Mouse (Mus musculus) midbrain, embryonic 13.5 days (tissue): ENCODE results near the gene Notch2. TPM values are rescaled to one million over a fixed set of nuclear protein-coding genes. Genes with fewer than 3 reads are reported as not detected.

Experiments used
- ATAC-seq: fragments of 200-750 bp; cut with Nextera tagmentation; 2 replicates; pipeline ENCODE4 v1.8.0; 2017; ENCODE audit warnings: mild to moderate bottlenecking, moderate TSS enrichment, moderate library complexity
- H3K27ac ChIP-seq: fragments of 300-500 bp; sonication (generic); 2 replicates; pipeline ENCODE4 v1.5.1; 2015; ENCODE audit warnings: inconsistent platforms, mild to moderate bottlenecking, moderate library complexity
- H3K27me3 ChIP-seq: fragments of 300-500 bp; sonication (generic); 2 replicates; pipeline ENCODE4 v1.6.1; 2015; ENCODE audit warnings: mild to moderate bottlenecking, inconsistent platforms
- H3K36me3 ChIP-seq: fragments of 300-500 bp; sonication (generic); 2 replicates; pipeline ENCODE4 v1.6.1; 2015; ENCODE audit warnings: mild to moderate bottlenecking, inconsistent platforms
- H3K4me1 ChIP-seq: fragments of 300-500 bp; sonication (generic); replicated peaks from 2 replicates; pipeline ENCODE4 v1.6.1; 2015; ENCODE audit warnings: inconsistent platforms
- H3K4me2 ChIP-seq: fragments of 300-500 bp; sonication (generic); replicated peaks from 2 replicates; pipeline ENCODE4 v1.6.1; 2015; ENCODE audit warnings: moderate library complexity, mild to moderate bottlenecking, inconsistent platforms
- H3K4me3 ChIP-seq: fragments of 300-500 bp; sonication (generic); replicated peaks from 2 replicates; pipeline ENCODE4 v1.5.1; 2015; ENCODE audit warnings: mild to moderate bottlenecking, inconsistent platforms
- H3K9ac ChIP-seq: fragments of 300-500 bp; sonication (generic); replicated peaks from 2 replicates; pipeline ENCODE4 v1.6.1; 2015; ENCODE audit warnings: mild to moderate bottlenecking, inconsistent platforms
- H3K9me3 ChIP-seq: fragments of 300-500 bp; sonication (generic); 2 replicates; pipeline ENCODE4 v1.6.1; 2016; ENCODE audit warnings: mild to moderate bottlenecking, inconsistent platforms
- WGBS: fragments of 180-500 bp; shearing (Covaris S2); methylation state at CpG from one replicate; pipeline ENCODE4 v1.1.7; 2015; 5-methylcytosine and 5-hydroxymethylcytosine counted together
- polyA plus RNA-seq: library from polyadenylated mRNA; unstranded; fragments of >200 nt; fragmentation: Nextera tagmentation; extraction: Ambion mirVana; gene quantifications from 2 replicates; pipeline ENCODE4 v1.2.1, GENCODE M21; 2015

The Notch2 gene
- polyA plus RNA-seq, 1 experiment from 2014 or later = 10.0 TPM

GRCm38 (mm10) chr3:97980683-97981327, 32.5 kb upstream of the Notch2 start:
- Histone ChIP-seq H3K36me3 (no peaks in the 10 kb centered on the region), H3K4me2 (no peak overlapping the region), H3K4me3 (no peak overlapping the region), H3K27ac (no peak overlapping the region), H3K9me3 (no peaks in the 10 kb centered on the region), H3K9ac (no peak overlapping the region), H3K27me3 (no peaks in the 10 kb centered on the region), H3K4me1 (no peaks in the 10 kb centered on the region)
- ATAC-seq = no peak
- 92% methylated on average over 8 of the region's 8 CpGs for WGBS

- WGBS = 91% methylated on average over 3 of the region's 3 CpGs
- Histone ChIP-seq H3K27ac (no peak overlapping the region), H3K36me3 (no peaks in the 10 kb centered on the region), H3K9ac (no peak overlapping the region), H3K4me3 (no peak overlapping the region), H3K4me2 (no peak overlapping the region), H3K4me1 (no peaks in the 10 kb centered on the region), H3K27me3 (no peaks in the 10 kb centered on the region), H3K9me3 (no peaks in the 10 kb centered on the region)
- ATAC-seq = no peak
Observed at GRCm38 (mm10) chr3:97981376-97981906, 31.9 kb upstream of the Notch2 start.

- no peak for ATAC-seq
- H3K9me3 ChIP-seq = no peaks in the 10 kb centered on the region
- no peak overlapping the region for H3K4me3 ChIP-seq
- no peaks in the 10 kb centered on the region for H3K36me3 ChIP-seq
- H3K4me1 ChIP-seq = no peaks in the 10 kb centered on the region
- no peaks in the 10 kb centered on the region for H3K27me3 ChIP-seq
- H3K27ac ChIP-seq = no peak overlapping the region
- H3K4me2 ChIP-seq = no peak overlapping the region
- WGBS = 88% methylated on average over 10 of the region's 10 CpGs
- no peak overlapping the region for H3K9ac ChIP-seq
Observed at GRCm38 (mm10) chr3:97984870-97985506, 28.3 kb upstream of the Notch2 start.

- no peaks in the 10 kb centered on the region for H3K27me3 ChIP-seq
- H3K4me2 ChIP-seq = no peak overlapping the region
- 90% methylated on average over 3 of the region's 3 CpGs for WGBS
- no peak overlapping the region for H3K4me3 ChIP-seq
- no peaks in the 10 kb centered on the region for H3K36me3 ChIP-seq
- no peak for ATAC-seq
- H3K9me3 ChIP-seq = no peaks in the 10 kb centered on the region
- no peak overlapping the region for H3K9ac ChIP-seq
- no peak overlapping the region for H3K27ac ChIP-seq
- H3K4me1 ChIP-seq = no peaks in the 10 kb centered on the region
Observed at GRCm38 (mm10) chr3:97985691-97986090, 27.6 kb upstream of the Notch2 start.

GRCm38 (mm10) chr3:97987153-97987552, 26.2 kb upstream of the Notch2 start:
- no peak overlapping the region for H3K4me3 ChIP-seq

GRCm38 (mm10) chr3:97988756-97989155, 24.6 kb upstream of the Notch2 start:
- Histone ChIP-seq H3K9ac (no peak overlapping the region), H3K4me1 (no peaks in the 10 kb centered on the region), H3K36me3 (no peaks in the 10 kb centered on the region), H3K27ac (no peak overlapping the region), H3K4me2 (no peak overlapping the region), H3K9me3 (no peaks in the 10 kb centered on the region), H3K4me3 (no peak overlapping the region), H3K27me3 (no peaks in the 10 kb centered on the region)
- 56% methylated on average over 4 of the region's 4 CpGs for WGBS
- no peak for ATAC-seq

More at GRCm38 (mm10) chr3:97987153-97987552, 26.2 kb upstream of the Notch2 start:
- no peak for ATAC-seq
- Histone ChIP-seq H3K4me2 (no peak overlapping the region), H3K9me3 (no peaks in the 10 kb centered on the region), H3K27ac (no peak overlapping the region), H3K36me3 (no peaks in the 10 kb centered on the region), H3K27me3 (no peaks in the 10 kb centered on the region), H3K9ac (no peak overlapping the region), H3K4me1 (no peaks in the 10 kb centered on the region)
- 92% methylated on average over 3 of the region's 3 CpGs for WGBS

GRCm38 (mm10) chr3:97990576-97990975, 22.8 kb upstream of the Notch2 start:
- no peaks in the 10 kb centered on the region for H3K4me1 ChIP-seq
- ATAC-seq = no peak
- H3K9me3 ChIP-seq = no peaks in the 10 kb centered on the region
- H3K27me3 ChIP-seq = no peaks in the 10 kb centered on the region
- H3K9ac ChIP-seq = no peak overlapping the region
- H3K27ac ChIP-seq = no peak overlapping the region
- no peaks in the 10 kb centered on the region for H3K36me3 ChIP-seq
- H3K4me2 ChIP-seq = no peak overlapping the region
- 96% methylated on average over 5 of the region's 5 CpGs for WGBS
- no peak overlapping the region for H3K4me3 ChIP-seq

- H3K4me1 ChIP-seq = no peaks in the 10 kb centered on the region
- H3K4me2 ChIP-seq = no peak overlapping the region
- no peaks in the 10 kb centered on the region for H3K27me3 ChIP-seq
- WGBS = 74% methylated on average over 4 of the region's 4 CpGs
- H3K36me3 ChIP-seq = no peaks in the 10 kb centered on the region
- H3K27ac ChIP-seq = no peak overlapping the region
- H3K4me3 ChIP-seq = no peak overlapping the region
- no peak for ATAC-seq
- H3K9me3 ChIP-seq = no peaks in the 10 kb centered on the region
- no peak overlapping the region for H3K9ac ChIP-seq
Observed at GRCm38 (mm10) chr3:97992289-97992688, 21.0 kb upstream of the Notch2 start.

- Histone ChIP-seq H3K36me3 (no peaks in the 10 kb centered on the region), H3K27me3 (no peaks in the 10 kb centered on the region), H3K4me2 (no peak overlapping the region), H3K4me3 (no peak overlapping the region), H3K27ac (no peak overlapping the region), H3K9me3 (no peaks in the 10 kb centered on the region), H3K9ac (no peak overlapping the region), H3K4me1 (no peaks in the 10 kb centered on the region)
- 81% methylated on average over 5 of the region's 5 CpGs for WGBS
- ATAC-seq = no peak
Observed at GRCm38 (mm10) chr3:97993196-97993595, 20.1 kb upstream of the Notch2 start.

GRCm38 (mm10) chr3:97993920-97994545, 19.3 kb upstream of the Notch2 start:
- Histone ChIP-seq H3K4me3 (no peak overlapping the region), H3K9ac (no peak overlapping the region), H3K4me1 (no peaks in the 10 kb centered on the region), H3K27ac (no peak overlapping the region), H3K36me3 (no peaks in the 10 kb centered on the region), H3K9me3 (no peaks in the 10 kb centered on the region), H3K4me2 (no peak overlapping the region), H3K27me3 (no peaks in the 10 kb centered on the region)
- 96% methylated on average over 3 of the region's 3 CpGs for WGBS
- ATAC-seq = no peak

GRCm38 (mm10) chr3:97994818-97995217, 18.5 kb upstream of the Notch2 start:
- Histone ChIP-seq H3K27ac (no peak overlapping the region), H3K27me3 (no peaks in the 10 kb centered on the region), H3K36me3 (no peaks in the 10 kb centered on the region), H3K4me3 (no peak overlapping the region), H3K4me1 (no peaks in the 10 kb centered on the region), H3K4me2 (no peak overlapping the region), H3K9ac (no peak overlapping the region), H3K9me3 (no peaks in the 10 kb centered on the region)
- 92% methylated on average over 5 of the region's 5 CpGs for WGBS
- ATAC-seq = no peak

- Histone ChIP-seq H3K9ac (no peak overlapping the region), H3K4me3 (no peak overlapping the region), H3K4me2 (no peak overlapping the region), H3K9me3 (no peaks in the 10 kb centered on the region), H3K4me1 (no peaks in the 10 kb centered on the region), H3K27me3 (no peaks in the 10 kb centered on the region), H3K36me3 (no peaks in the 10 kb centered on the region), H3K27ac (no peak overlapping the region)
- 79% methylated on average over 4 of the region's 4 CpGs for WGBS
- ATAC-seq = no peak
Observed at GRCm38 (mm10) chr3:97998349-97998748, 15.0 kb upstream of the Notch2 start.
